Mouse (Mus musculus) thymus, postnatal 36 days (tissue): ENCODE measurements around the gene Alg12.

Experiments used
- DNase-seq, 2 experiments: peaks; one replicate each; pipeline ENCODE4 v3.0.0; 2022; ENCODE audit warnings: mixed read lengths in 2 of 2

Gene Alg12

DNA sequence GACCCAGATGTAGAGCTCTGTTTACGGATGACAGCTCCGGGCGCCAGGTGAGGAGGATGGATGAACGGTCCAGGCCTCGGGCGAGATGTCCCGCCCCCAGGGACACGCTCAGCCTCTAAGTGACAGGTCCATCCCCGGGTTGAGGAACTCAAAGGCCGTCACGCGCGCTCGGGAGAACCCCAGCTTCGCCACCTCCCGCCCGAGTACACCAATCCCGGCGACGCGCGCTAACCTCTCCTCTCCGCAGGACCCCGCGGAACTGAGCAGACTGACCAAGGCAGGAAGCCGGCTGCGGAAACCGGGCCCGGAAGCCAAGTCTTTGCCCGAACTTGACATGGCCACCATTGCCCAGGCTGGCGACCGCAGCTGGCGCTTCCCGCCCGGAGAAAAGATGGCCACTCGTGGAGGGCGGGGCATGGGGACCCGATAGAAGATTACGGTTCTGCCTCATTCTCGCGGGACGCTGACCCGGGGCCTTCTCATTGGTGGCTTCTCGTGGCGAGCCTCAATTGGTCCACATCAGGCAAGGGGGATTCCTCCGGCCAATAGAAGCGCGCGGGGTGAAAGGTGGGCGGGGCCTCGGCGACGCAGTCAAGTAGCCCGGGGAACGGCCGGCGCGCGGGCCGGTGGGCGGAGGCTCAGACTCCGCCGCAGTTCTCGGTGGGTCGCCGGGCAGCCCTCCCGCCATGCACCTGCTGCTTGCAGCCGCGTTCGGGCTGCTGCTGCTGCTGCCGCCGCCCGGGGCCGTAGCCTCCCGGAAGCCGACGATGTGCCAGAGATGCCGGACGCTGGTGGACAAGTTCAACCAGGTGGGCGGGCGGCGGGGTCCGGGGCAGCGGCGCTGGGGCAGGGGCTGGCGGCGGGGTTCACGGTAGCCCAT, at the start of gene Alg12, which contains the start of gene Creld2:
Gene Alg12 (minus strand): TSS at position 293 of the 880 bp plus-strand sequence.
Gene Creld2 (plus strand): TSS at position 621 of the 880 bp plus-strand sequence.
- peak; percentile 98 to 100 for DNase-seq

DNA sequence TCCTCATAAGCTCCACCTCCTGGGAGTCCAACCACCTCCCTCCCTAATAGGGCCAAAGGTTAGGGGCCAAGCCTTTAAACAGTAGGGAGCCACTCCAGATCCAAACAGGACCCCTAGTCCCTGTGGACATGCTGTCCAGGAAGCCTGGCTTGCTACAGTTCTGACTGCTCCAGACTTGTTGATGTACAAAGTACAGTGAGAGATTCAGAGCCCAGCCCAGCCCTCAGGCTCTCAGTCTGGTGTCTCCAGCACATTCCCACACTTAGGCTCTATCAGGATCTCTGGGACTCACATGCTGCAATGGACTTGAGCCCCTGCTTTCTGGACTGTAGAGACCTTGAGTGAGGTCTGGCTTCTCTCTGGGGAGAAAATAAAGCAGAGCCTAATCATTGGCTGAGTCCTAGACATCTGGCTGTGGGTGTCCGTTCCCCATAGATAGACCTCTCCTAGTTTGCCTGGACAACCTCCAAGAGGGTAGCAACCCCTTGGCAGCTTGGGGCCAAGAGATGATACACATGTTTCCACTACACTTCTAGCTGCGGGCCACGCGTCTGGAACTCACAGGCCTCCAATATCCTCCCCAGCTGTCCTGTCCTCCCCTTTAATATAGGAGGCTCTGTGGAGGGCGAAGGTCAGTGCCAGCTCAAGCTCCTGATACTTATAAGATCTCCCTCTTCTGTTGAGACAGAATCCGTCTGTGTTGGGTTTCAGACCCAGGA, 49.1 kb upstream of the Alg12 start:
- DNase-seq, result no peak

DNA sequence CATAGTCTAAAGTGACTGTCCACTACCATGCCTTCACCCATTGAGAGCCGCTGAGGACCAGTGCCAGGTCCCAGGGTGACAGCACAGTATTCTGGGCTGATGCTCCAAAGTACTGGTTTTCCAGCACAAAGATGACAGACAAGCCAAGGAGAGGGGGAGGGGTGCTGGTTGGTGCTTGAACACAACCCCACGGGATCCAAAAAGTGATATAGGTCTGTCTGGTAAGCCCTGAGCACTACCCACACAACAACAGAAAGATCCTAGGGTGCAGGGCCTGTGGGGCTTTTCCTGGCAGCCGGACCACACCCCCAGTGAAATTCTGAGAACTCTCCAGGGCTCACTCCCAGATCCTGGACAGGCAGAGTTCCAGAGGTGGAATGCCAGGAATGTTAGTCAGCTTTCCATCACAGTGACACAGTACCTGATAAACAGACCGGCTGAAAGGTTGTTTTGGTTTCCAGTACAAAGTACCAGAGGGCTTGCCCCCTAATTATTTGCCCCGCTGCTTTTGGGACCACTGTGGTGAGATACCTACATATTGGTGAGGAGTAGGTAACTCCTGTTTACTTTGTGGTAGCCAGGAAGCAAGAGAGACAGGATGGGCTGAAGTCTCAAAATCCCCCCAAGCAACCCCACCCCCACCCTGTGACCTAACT, 48.4 kb upstream of the Alg12 start:
- no peak for DNase-seq

DNA sequence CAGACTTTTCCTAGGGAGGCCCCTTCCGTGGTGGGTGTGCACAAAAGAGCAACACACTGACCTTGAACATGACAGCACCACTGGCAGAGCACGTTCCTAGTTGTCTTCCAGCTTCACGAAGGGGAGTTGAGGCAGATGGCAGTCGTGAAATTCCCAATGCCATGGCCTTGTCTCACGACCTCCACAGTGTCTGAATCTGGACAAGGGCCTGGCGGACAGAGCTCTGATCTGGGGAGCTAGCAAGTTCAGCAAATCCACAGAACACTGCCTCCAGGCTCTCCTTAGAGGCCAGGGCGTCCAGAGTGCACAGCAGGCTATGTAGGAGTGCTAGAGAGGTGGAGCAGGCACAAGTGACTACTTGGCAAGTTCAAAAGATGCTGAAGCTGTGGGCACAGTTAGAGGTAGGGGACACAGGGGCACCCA, 47.8 kb upstream of the Alg12 start:
- no peak for DNase-seq

DNA sequence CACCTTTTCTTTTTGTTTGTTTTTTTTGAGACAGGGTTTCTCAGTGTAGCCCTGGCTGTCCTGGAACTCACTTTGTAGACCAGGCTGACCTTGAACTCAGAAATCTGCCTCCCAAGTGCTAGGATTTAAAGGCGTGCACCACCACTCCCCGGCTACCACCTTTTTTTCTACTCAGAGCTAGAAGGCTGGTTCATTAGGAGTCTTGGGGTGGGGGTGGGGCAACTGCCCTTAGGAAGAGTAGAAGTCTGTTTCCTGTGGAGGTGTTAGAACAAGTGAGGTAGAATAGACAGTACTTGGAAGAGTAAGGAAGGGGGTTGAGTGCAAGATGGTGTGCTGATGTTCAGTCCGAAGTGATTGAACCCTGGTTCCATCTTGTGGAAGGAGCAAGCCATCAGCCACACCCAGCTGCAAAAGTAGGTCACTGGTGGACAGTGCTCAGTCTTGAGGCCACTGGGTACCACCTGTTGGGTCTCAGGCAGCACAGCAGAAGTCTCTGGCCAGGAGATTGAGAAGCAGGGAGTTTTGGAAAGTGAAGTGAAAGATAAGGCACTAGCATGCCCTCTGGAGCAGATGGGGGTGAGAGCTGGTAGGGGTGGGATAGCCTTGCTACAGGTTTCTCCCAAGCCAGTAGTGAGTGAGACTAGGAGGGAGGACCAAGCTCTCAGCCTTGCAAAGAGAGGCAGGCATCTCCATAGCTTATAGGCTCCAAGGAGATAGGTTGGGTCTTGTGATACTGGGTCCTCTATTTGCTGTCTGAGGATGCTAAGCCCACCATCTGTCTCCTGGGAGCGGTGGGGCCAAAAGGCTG, 47.0 kb upstream of the Alg12 start:
- no peak for DNase-seq

DNA sequence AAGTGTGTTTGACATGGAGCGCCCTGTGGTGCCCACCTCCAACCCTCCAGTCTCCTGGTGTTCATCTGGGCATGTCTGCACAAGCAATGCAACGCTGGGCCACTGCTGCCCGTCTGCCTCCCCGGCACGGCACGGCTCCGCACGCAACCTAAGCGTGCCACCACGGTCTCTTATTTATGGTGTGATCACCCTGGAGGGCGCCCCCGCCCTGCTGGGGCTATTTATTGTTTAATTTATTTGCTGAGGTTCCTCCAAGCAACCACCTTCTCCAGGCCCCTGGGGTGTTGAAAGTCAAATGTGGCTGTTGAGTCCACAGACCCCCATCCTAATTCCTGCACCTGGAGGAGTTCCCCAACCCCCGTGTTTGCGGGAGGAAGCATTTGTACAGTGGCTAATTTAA, 45.9 kb upstream of the Alg12 start:
- no peak for DNase-seq

DNA sequence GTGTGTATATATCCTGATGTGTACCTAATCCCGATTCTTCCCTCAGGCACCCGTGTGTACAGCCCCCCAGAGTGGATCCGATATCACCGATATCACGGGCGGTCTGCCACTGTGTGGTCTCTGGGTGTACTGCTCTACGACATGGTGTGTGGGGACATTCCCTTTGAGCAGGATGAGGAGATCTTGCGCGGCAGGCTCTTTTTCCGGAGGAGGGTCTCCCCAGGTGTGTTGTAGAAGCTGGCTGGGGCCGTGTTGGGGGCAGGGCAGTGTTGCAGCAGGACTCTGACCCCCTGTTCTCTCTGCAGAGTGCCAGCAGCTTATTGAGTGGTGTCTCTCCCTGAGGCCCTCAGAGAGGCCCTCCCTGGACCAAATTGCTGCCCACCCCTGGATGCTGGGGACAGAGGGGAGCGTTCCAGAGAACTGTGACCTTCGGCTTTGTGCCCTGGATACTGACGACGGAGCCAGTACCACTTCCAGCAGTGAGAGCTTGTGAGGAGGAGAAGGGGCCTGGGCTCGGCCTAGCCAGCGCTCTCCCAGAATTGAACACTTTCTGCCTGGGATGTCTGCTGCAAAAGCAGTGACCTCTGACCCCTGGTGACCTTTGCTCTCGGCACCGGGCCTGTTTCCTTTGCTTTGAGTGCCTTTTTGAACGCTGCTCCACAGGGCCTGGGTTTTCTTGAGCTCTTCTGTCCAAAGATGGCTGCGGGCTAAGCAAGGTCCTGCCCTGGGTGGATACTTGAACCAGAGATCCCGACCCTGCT, 45.3 kb upstream of the Alg12 start:
- peak in 1 of 2 experiments; percentile 17 for DNase-seq

DNA sequence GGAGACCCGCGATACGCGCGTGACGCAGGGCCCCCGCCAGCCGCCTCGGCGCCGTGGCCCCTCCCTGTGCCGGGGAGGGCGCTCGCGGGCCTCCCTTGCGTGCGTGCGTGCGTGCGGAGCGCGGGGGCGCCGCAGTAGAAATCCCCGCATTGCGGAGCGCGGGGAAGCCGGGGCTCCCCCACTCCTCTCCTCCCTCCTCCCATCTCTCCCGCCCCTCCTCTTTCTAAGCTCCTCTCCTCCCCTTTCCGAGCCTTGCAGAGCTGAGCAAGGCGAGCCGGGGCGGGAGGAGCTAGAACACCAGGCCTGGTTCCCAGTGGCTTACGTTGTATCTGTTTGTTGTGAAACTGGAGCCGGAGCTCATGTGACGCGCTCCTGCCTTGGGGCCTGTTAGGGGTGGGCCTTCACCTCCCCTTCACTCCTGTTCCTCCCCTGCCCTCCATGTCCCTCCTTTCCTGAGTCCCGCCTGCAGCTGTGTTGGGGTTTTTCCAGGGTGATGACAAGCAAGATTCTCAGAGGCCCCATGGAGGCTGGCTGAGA, 44.6 kb upstream of the Alg12 start:
- DNase-seq, result peak in 1 of 2 experiments; percentile 73

DNA sequence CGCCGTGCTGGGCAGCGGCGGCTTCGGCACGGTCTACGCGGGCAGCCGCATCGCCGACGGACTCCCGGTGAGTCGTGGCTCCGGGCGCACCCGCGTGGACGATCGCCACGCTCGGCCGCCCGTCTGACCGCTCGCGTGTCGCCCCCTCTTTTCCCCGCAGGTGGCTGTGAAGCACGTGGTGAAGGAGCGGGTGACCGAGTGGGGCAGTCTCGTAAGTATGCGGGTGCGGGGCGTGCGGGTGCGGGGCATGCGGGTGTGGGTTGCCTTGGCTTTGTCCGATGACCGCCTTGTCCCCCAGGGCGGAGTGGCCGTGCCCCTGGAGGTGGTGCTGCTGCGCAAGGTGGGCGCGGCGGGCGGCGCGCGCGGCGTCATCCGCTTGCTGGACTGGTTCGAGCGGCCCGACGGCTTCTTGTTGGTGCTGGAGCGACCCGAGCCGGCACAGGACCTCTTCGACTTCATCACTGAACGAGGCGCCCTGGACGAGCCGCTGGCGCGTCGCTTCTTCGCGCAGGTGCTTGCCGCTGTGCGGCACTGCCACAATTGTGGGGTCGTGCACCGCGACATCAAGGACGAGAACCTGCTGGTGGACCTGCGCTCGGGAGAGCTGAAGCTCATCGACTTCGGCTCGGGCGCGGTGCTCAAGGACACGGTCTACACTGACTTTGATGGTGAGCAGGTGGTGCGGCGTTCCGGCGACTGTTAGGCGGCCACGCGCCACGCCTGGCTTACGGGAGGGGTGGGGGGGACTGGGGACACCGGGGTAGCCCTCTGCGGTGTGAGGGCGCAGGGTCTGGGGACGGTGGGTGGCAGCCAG, 44.0 kb upstream of the Alg12 start:
- peak; percentile 59 to 60 for DNase-seq

DNA sequence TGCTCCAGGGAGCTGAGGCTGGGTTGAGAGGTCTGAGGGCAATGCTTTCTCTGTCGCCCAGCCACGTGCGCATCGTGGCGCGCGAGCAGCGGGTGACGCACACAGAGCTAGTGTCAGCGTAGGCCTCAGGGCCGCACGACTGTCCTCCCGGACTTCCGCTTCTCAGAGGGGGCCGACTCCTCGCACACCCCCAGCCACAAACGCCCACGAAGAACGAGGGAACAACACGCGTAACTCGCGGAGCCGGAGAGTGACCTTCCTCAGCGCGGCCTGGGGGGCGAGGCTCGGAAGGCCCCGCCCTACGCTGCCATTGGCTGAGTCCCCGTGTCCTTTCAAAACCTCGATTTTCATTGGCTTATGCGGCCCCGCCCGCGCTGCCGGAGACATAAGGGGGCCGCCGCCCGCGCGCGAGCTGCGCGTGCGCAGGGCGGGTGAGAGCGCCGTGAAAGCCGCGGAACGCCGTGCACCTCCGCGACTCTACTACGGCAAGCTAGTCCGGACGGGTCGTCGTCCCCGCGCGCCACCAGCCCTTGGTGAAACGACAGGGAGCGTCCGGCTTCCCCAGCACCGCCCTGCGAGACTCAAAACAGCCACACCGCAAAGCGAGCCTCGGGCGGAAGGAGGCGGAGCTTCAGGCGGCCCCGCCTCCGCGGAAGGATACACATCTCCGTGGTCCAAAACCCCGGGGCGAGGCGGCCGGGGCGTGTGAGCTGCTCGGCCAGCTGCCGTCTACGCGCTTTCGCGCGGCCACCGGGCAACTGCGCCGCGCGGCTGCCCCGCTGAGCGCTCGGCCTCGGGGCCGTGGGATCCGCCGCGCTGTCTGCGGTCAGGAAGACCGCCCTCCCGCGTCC, 42.9 kb upstream of the Alg12 start, which contains the start of gene Pim3:
Gene Pim3 (plus strand): TSS at position 415 of the 851 bp plus-strand sequence.
- DNase-seq, result peak; percentile 95

DNA sequence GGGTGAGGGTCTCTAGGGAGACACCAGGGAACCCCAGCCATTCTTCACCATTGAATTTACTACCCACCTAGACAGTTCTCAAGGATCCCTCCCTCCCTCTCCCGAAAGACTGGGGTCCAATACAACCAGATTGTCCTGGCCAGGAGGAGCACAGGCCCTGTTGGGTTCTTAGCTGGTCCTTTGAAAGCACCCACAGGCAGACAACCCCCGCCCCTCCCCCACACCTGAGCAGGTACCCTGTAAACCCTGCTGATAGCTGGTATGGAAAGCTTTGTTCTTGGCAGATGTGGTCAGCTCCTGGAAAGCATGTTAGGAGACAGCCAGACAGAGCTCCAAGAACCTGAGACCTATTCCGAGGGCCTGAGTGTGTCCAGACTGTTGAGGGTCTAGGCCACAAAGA, 41.7 kb upstream of the Alg12 start:
- peak in 1 of 2 experiments; percentile 22 for DNase-seq

DNA sequence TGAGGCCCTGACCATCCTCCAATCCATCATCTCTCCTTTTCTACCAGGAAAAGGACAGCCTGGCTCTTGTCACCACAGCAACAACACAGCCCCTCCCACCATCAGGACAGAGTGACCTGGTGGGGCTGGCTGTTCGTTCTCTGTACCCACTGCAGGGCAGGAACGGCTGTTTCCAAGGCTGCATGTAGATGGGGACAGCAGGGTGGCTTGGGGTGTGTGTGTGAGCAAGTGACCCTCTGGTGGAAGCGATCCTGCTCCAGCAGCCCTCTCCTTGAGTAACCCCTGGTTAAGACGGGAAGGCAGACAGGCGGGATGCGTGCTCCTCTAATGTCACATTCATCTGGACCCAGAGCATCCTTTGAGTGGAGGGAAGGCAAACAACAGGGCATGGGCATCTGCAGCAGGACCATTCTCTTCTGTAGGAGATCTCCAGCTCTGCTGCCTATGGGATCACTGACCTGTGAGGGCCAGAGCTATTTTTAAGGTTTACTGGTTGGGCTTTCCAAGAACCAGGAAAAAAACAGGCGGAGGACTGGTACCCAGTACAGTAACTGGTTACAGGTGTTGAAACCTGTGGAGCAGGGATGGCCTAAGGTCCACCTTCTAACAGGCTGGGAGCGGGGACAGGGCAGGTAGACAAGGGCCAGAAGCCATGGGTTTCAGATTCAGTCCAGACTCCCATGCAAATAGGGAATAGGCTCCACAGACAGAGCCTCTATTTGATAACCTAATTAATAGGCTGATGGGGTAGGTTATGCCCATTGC, 40.3 kb upstream of the Alg12 start:
- no peak for DNase-seq

DNA sequence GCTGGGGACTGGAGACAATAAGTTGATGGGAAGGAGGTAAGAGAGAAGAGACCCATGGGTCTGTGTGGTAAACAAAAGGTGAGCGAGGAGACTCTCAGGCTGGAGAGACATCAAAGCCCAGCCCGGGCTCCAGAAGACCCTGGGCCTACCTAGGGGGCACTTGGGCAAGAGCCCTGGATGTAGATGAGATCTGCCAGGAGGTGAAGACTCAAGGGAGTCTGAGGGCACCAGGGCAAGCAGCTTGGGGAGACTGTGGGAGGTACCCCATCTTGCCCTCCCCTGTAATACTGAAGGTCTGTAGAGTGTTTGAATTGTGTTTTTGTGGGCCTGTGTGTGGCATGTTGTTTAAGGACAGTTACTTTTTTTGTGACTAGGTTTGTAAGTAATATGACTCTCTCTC, 39.6 kb upstream of the Alg12 start:
- DNase-seq, result no peak

DNA sequence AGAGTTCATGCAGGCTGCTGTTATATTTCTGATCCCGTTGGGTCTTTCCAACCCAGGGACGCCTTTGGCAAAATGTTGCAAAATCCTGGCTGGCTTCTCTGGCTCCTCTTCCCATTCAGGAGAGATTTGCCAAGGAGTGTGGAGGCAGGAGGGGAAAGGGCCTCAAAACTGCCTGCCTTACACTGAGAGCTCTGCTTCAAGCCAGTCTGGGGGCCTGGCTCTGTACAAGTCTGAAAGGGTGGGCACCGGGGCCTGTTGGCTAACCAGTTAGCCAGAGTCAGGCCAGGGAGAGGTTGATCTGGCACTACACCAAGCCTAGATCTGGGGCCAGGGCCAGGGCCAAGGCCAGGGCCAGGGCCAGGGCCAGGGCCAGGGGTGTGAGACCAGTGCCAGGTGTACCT, 39.0 kb upstream of the Alg12 start:
- no peak for DNase-seq

DNA sequence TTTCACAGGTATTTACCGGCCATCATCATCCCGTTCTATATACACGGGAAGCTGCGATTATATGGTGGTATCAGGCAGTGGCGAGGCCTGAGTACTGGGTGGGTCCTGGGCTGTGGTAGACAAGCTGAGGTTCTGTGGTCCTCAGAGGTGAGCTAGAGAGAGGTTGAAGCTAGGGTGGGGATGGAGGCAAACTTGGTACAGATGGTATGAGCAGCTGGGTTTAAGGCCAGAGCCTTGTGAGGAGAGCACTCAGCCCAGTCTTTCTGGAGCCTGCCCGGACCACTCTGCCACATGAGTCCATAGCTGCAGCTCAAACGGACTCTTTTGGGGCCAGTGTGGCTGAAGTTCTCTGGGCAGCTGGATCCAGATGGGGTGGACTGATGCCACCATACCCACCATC, 38.2 kb upstream of the Alg12 start:
- no peak for DNase-seq

DNA sequence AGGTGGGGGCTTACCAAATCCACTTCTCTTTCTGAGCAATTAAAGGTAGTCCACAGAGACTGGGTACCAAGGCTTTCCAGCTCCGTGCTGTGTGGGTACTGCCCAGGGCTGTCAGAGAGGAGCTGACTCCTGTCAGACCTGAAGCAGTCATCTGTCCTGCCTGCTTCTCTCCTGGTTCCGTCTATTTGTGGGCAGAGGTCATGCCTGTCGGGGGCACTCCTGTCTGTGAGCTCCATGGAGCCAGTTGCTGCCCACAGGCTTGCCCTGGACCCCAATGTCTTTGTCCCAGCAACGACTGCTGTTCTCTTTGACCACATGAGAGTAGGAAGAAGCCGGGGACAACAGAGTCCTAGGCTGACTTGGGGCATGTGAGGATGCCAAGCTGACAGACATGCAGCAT, 37.5 kb upstream of the Alg12 start:
- DNase-seq, result no peak

DNA sequence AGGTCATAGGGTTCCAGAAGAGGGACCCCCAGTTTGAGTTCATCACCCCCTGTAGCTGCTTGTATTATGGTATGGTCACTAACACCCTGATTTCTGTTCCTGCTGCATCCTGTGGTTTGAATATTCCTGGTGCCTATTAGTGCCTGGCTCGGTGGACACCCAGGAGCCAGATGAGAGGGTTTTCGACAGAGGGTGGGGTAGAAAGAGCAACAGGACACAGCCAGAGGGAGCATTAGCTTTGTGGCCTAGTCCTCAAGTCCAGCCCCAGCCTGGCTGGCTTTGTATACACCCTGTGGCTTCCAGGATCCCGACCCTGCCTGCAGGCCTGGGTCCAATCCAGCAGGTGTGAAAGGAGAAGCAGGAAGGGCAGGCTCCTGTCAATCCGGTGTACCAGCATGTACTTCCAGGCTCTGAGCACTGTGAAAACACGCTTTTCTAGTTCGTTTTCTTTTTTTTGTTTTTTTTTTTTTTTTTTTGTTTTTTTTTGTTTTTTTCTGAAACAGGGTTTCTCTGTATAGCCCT, 36.8 kb upstream of the Alg12 start:
- no peak for DNase-seq
